8 mouse cellular contexts compared by ENCODE assay signal in genomic region chr17:31073273-31074052, GRCm38 (mm10). TPM values are rescaled to one million over a fixed set of nuclear protein-coding genes. Genes with fewer than 3 reads are reported as not detected.
DNase-seq lines count a peak whose midpoint lies in the region; ATAC-seq lines count a peak whose summit lies in the region.

No protein-coding gene starts in this region.

- no peaks in the 10 kb centered on the region for H3K9me3 ChIP-seq in hindbrain, embryonic 15.5 days

- 4% methylated on average over 31 of the region's 31 CpGs for WGBS in hindbrain, embryonic 15.5 days

- H3K4me3 ChIP-seq in hindbrain, embryonic 15.5 days: peak overlapping the region; percentile 29

- no peaks in the 10 kb centered on the region for H3K27me3 ChIP-seq in hindbrain, embryonic 15.5 days

- H3K27ac ChIP-seq in hindbrain, embryonic 15.5 days (replicated peaks): peak overlapping the region; percentile 82

- peaks cover 59% of the 10 kb centered on the region for H3K4me1 ChIP-seq in hindbrain, embryonic 15.5 days (replicated peaks)

- H3K9ac ChIP-seq in hindbrain, embryonic 15.5 days: 0 out of 2 replicates have a peak overlapping the region, but pooled peaks have one; percentile 25

- peak; percentile 90 for ATAC-seq in hindbrain, embryonic 15.5 days (ENCODE audit: low FRiP score, low read depth)

- peak overlapping the region; percentile 57 for H3K4me2 ChIP-seq in hindbrain, embryonic 15.5 days

- H3K36me3 ChIP-seq in hindbrain, embryonic 15.5 days: no peaks in the 10 kb centered on the region

- peak; percentile 66 for DNase-seq in Muller cell, postnatal 12 days (ENCODE audit: inconsistent ontology term)
- DNase-seq in cerebellum, postnatal 14 days: peak; percentile 93
- peak; percentile 71 to 79 for DNase-seq in frontal cortex, postnatal 14 days (ENCODE audit: low spot score in 2 of 2)
- DNase-seq in left cerebral cortex, adult 11 months (ENCODE audit: low spot score): peak; percentile 82
- DNase-seq in lung, postnatal 25 days (ENCODE audit: low spot score): peak; percentile 80
- DNase-seq in retina, postnatal 1 day: peak; percentile 92
- DNase-seq in thymus, postnatal 4 days: peak; percentile 96

RNA-seq across cellular contexts. Expression of gene Abcg1, which starts 16.0 kb away (rescaled TPM):
- polyA plus RNA-seq in hindbrain, embryonic 15.5 days (2015; fragmentation: Nextera tagmentation; extraction: Ambion mirVana): 19.9 TPM in 2 replicates

RNA-seq across cellular contexts. Expression of gene Tff3, which starts 56.0 kb away (rescaled TPM):
- polyA plus RNA-seq in hindbrain, embryonic 15.5 days (2015; fragmentation: Nextera tagmentation; extraction: Ambion mirVana): 2.4 and 3.2 TPM in 2 replicates

Comparison
In these comparisons a context has a peak if more than half of its experiments do, and no peak if none do; other contexts are left out.
1. Peak in every context shown above with its lines: DNase-seq, ATAC-seq, H3K4me3 ChIP-seq and H3K27ac ChIP-seq.